Mouse (Mus musculus): Measurements from ENCODE around the gene Kdm6b.

Kdm6b gene

DNA sequence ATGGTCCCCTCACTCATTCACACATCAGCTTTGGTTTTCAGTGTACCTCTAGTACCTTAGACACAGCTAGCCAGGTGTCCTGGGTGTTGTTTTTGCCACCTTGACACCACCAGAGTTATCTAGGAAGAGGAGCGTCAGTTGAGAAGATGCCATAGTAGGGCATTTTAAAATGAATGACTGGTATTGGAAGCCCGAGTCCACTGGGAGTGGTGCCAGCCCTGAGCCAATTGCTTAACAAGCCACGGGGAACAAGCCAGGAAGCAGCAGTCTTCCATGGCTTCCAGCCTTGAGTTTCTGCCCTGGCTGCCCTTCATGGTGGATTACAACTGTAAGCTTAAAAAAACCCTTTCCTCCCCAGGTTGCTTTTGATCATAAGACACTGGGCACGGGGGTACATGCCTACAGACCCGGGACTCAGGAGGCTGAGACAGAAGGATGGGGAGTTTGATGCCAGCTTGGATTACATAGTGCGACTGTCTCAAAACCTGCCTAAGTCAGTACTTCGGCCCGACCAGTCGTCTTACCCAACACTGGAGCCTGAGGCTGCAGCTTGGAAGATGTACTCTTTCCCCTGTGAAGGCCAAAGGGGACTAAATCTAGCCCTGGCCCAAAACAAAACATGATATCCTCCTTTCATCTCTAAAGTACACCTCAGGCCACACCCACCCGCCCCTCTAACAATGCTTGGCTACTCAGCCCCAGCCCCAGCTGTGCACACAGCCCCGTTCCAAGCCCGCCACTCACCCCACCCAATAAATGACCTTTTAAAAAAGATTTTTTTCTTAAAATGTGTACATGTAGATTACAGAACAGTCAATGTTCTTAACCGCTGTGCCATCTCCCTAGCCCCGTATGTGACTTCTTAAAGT lies 23.7 kb downstream of the Kdm6b start:
- DNase-seq (ENCODE audit: low spot score in 2 of 2), result no peak

DNA sequence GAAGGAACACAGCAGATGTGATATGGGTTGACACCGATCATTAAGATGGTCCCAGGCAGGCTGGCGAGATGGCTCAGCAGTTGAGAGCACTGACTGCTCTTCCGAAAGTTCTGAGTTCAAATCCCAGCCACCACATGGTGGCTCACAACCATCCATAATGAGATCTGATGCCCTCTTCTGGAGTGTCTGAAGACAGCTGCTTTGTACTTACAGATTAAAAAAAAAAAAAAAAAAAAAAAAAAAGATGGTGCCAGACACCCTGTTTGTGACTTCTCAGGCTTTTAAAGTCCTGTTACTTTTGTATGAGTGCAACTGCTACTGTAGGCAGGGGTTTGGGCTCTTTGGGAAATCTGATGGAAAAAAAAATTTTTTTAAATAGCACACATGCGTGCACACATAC lies 24.8 kb downstream of the Kdm6b start:
- DNase-seq (ENCODE audit: low spot score in 2 of 2), result no peak

DNA sequence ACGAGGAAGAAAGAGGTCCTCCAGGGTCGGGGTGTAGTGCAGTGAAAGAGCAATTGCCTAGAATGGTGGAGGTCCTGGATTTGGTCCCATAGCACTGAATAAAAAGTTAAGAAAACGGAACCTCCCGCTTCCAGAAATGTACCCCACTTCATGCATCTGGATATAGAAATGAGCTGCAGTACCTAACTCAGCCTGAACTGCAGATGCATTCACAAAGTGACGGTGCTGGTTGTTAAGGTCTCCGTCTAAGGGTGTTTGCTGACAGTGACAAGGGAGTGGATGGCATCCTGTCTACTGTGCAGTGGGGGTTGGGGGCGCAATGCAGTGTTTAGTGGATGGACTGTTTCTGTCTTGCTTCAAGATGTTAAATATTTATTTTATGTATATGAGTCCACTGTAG lies 26.7 kb downstream of the Kdm6b start:
- DNase-seq (ENCODE audit: low spot score in 2 of 2), result no peak

DNA sequence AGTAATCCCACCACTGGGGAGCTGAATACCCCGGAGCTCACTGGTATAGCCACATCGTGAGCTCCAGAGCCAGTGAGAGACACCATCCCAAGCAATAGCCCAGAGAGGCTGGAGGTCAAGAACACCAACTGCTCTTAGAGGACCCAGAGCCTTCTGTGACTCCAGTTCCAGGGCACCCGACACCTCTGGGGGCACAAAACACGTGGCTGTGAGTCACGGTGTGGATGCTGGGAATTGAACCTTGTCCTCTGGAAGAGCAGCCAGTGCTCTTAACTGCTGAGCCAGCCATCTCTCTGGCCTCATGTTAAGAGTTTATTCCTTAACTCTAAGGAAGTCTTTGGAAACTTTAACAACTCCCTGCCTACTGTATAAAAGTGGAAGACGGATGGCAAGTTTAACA lies 28.5 kb downstream of the Kdm6b start:
- DNase-seq (ENCODE audit: low spot score in 2 of 2), result no peak

DNA sequence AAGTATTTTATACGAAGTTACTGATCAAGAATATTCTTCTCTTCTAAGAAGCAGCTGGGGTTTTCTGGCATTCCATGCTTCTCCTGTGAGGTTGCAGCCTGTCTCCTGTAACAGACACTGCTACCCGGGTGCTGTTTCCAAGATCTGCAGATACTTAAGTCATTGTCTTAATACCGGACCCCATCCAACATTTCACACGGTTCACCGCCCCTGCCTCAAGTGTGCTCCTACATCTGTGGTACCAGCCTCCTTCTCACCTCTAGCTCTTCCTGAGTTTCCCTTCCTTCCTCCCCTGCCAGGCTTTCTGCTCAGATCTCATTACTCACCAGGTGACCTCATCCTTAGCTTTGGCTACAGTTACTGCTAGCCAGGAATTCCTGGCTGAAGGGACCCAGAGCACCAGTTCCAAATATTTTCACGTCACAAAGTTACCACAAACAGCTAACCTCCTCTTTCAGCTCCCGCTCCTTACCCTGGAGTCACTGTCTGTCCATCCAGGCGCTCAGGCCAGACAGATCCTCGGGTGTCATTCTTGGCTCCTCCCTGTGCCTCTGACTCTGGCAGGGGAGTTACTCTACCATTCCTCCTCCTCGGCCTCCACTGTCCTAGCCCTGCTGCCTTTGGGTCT lies 30.9 kb downstream of the Kdm6b start:
- DNase-seq (ENCODE audit: low spot score in 2 of 2), result no peak

DNA sequence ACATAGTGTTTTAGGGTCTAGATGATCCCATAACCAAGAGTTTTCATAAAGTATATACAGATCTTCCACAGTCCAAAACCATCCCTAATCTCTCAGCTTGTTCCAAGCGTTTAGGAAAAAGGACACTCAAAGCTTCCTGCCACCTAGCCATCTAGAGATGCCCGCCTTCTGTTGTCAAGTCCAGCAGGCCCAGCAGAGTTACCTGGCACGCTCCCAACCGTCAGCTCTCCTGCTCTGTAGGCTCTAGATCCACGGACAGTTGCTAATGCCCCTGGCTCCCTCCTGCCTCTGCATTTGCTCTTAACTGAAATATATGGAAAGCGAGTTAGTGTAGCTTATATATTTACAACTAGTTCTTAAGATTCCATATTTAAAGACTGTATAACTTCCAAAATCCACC lies 32.1 kb downstream of the Kdm6b start:
- no peak for DNase-seq (ENCODE audit: low spot score in 2 of 2)

DNA sequence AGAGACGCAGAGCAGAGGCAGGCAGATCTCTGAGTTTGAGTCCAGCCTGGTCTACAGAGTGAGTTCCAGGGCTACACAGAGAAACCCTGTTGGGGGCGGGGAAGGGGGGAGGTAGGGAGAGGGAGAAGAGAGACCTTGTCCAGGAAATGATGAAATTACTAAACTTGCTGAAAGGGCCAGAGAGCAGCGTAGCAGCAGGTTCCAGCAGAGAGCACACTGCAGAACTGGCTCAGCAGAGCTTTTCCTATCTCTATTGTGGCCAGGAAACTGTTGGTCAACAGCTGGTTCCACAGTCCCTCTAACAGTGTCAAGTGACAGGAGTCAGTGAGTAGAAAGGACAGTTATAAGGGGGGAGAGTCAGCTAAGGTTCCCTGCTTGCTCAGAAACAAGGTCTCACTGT lies 33.9 kb downstream of the Kdm6b start:
- DNase-seq (ENCODE audit: low spot score in 2 of 2), result no peak

DNA sequence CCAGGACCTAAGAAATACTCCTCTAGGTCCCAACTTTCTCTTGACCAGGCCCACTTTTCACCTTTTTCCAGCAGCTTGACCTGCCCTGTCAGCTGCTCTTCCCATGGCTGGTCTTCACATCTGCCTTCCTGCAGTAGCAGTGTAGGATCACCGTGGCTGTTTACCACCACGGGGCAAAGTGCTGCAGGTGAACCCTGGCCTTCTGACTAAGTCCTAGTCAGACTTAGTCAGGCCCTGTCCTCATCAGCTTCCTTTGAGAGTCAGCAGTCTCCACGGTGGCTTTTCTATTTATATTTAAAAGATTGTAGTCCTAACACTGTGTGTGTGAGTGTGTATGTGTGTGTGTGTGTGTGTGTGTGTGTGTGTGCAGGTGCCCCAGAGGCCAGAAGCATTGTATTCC lies 35.7 kb downstream of the Kdm6b start:
- DNase-seq (ENCODE audit: low spot score in 2 of 2), result no peak

DNA sequence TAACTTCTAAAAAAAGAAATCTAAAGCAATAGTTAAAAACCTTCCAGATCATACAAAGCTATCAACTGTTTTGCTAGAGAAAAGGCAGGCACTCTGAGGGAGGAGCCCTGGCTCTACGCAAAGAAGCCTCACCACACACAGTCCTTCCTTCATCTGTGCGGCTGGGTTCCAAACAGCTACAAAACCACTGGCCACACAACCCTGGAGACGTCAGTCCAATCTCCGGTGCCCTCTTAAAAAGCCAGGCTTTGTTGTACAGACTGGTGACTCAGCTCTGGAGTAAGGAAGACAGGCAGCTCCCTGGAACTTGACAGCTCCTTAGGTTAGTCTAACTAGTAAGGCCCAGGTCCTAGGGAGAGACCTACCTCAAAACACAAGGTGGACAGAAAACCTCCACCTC lies 37.8 kb downstream of the Kdm6b start:
- no peak for DNase-seq (ENCODE audit: low spot score in 2 of 2)

DNA sequence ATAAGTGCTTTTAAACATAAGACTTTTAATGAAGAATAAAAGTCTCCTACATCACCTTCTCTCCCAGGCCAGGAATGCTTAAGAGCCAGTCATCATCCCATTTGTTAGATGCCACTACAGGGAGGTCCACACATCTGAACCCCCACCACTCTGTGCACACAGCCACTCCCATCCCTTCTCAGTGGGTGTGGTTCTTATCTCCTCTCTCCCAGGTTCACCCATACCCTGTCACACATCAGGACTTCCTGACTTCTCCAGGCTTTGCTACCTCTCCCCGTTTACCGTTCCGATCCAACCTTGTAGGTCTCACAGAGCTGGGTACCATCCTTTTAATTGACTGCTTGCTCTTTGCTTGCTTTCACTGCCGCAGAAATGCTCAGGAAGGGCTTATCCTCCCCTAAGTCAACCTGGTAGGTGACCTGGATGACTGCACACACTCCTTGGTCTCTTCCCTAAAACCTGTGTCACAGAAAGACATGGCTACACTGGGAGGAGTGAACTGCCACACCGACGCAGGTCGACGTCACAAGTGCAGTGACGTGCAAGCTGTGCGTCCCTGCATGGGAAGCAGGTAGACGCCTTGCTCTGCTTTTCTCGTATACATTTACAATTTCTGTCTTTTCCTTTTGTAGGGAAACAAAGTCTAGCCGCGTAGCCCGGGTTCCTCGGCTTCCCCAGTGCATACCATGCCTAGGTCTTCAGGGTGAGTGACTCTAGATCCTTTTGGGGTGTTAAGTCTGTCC lies 40.1 kb downstream of the Kdm6b start:
- DNase-seq (ENCODE audit: low spot score in 2 of 2), result no peak

DNA sequence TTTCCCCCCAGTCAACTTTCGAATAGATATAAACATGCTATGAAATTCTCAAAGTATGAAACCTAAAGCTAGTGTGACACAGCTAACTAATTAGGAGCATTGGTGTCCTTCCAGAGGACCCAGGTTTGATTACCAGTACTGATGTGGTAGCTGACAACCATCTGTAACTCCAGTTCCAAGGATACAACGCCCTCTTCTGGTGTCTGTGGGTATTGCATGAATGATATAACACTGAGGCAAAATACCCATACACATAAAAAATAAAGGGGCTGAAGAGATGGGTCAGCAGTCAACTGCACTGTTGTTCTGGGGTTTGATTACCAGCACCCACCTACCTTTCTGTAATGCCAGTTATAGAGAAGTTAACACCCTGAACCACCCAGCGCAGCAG lies 40.7 kb downstream of the Kdm6b start:
- no peak for DNase-seq (ENCODE audit: low spot score in 2 of 2)

DNA sequence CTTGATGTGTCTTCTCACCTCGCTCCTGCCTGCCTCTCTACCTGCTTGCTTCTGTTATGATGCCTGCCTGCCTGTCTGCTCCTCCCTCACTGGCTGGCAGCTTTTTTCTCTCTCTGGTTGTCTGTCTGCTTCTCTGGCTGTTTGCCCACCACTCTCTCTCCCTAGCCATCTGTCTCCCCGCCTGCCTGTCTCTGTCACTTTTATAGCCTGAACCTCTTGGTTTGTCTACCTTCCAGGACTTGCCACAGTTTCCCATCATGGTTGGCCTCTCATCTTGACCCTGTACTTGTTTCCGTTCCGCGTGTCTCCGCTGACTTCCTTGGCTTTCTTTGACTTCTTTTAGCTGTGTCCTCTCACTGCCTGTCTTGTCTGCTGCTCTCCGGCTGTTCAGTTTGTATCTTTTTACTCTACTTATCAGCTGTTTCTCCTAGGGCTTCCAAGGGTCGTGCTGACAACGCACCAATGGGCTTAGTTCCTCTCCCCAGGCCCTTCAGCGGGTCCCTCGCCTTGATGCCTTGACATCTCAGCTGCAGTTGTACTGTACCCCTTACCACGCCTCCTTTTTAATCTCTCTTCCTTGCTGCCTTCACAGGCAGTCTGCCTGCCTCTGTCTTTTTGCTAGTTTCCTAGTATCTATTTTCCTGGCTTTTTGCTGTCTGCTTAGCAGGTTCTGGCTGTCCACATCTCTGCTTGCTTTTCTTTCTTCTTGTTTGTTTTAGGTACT lies 41.3 kb downstream of the Kdm6b start:
- DNase-seq (ENCODE audit: low spot score in 2 of 2), result peak in 1 of 2 experiments; percentile 68

DNA sequence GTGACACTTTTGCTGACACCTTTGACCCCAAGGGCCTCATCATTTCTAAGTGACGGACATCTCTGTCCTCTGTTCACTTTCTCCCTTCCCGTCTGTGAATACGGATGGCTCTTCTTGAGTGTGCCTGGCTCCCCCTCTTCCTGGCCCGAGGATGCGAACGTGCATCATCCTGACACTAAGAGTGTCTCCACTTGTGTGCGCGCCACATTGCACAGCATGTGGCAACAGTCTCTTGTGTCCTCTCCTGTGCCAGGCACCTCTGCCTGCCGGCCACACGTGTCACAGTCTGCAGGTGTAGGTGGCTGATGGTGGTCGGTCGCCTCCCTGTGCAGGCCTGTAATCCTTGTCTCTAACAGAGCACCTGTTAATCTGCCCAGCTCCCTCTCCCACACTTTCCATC lies 41.9 kb downstream of the Kdm6b start:
- DNase-seq (ENCODE audit: low spot score in 2 of 2), result no peak

DNA sequence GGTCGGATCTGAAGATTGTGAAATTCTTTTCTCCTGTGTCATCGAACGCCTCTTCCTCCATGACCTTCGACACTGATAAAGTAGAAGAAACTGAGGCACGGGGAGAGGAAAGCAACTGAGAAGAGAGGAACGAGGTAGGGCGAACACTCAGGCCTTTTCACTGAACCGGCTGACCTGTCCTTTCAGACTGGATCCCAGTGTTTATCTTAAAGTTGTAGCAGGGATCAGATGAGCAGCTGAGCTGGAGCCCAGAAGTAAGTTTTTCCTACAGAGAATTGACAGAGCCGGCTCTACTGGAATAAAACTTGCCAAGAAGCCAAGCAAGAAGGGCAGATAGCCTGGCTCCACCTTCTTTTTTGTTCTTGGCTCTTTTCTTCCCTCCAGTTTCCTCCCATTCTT lies 42.7 kb downstream of the Kdm6b start:
- no peak for DNase-seq (ENCODE audit: low spot score in 2 of 2)

DNA sequence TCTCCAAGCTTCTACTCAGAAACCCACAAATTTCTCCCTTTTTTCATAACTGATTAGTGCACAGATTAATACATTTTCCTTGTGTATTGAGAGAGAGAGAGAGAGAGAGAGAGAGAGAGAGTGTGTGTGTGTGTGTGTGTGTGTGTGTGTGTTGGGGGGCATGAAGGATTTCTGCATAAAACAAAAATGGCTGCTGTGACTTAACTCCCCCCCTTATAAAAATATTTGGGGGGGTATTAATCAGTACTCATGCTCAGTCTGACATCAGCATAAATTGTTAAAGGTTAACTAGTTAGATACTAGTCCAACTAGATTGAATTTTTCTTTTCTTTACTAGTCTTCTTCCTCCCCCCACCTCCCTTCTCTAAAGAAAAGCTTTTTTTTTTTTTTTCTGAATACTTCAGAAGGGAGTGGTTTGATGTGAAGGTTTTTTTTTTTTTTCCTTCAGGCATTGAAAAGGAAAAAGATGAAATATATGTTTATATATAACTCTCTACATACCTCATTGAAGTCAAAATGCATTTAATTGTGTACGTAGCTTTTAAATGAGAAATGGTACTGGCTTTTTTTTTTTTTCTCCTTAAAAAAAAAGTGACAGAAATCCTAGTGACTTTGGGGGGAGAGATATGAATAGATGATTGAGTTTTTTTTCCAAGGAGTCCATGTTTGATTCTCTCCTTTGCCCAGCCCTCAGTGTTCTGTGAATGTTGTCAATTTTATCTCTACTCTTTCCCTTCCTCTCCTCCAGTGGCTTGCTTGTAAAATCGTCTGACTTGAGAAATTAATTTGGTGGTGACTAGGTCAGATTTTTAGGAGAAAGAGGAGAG lies 43.3 kb downstream of the Kdm6b start:
- DNase-seq (ENCODE audit: low spot score in 2 of 2), result no peak

DNA sequence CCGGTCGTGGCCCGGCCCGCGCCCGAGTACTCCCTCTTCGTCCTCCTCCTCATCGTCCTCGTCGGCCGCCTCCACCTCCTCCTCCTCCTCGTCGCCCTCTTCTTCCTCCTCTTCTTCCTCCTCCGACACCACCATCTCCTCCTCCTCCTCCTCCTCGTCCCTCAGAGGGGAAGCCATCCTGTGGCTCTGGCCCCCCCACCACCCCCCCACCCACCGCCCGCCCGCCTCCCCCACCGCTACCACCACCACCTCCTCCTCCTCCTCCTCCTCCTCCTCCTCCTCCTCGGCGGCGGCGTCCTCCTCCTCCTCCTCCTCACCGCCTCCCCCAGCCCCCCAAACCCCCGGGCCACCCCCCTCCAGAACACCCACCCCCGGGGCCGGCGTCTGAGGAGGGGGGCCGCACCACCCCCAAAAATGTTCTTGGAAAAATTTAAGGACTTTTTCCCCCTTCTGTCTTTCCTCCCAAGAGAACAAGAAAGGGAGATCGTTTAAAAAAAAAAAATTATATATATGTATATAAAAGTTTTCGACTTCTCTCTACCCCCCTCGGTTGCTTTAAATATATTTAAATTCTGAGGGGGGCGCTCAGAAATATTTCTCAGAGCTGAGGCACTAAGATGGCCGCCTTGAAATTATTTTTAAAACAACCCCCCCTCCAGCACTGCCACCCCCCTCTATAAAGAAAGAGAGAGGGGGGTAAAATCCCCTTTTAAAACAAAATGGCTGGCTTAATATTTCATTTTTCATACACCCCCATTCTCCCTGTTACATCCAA lies 44.1 kb downstream of the Kdm6b start, which contains the start of gene Chd3:
Gene Chd3 (minus strand): TSS at position 192 of the 775 bp plus-strand sequence.
- no peak for DNase-seq (ENCODE audit: low spot score in 2 of 2)

DNA sequence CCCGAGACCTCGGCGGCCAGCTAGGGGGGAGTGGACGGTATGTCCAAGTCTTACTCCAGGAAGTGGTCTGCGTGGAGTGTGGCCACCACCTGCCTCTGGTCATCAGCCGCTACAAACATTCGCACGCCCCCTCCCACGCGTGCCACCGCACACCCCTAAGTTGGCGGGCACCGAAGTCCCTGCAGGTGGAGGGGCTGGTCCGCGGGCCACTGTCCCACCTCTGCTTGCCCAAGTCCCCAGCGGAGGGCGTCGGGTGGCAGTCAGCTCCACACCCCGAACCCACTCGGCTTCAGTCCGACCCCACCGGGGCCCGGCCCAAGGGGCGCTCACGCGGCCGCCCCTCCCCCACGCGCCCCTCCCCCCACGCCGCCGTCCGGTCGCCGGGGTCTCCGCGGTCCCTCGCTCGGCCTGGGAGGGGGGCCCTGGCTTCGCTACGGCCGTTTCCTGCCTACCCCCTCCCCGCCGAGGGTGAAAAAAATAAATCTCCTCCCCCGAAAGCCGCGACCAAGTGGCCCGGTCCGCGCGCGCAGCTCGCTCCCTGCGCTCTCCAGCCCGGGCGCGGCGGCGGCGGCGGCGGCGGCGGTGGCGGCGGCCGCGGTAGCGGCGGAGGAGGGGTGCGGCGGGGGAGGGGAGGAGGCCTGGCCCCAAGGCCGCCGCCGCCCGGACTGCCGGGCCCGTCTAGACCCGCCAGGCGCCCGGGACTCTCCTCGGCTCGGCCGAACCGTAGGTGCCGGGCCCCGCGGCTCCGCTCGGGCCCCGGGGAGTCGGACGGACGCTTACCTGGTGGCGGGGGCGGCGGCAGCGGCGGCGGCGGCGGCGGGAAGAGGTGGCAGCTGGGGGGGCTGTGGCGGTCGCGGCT lies 44.9 kb downstream of the Kdm6b start:
- DNase-seq (ENCODE audit: low spot score in 2 of 2), result no peak

DNA sequence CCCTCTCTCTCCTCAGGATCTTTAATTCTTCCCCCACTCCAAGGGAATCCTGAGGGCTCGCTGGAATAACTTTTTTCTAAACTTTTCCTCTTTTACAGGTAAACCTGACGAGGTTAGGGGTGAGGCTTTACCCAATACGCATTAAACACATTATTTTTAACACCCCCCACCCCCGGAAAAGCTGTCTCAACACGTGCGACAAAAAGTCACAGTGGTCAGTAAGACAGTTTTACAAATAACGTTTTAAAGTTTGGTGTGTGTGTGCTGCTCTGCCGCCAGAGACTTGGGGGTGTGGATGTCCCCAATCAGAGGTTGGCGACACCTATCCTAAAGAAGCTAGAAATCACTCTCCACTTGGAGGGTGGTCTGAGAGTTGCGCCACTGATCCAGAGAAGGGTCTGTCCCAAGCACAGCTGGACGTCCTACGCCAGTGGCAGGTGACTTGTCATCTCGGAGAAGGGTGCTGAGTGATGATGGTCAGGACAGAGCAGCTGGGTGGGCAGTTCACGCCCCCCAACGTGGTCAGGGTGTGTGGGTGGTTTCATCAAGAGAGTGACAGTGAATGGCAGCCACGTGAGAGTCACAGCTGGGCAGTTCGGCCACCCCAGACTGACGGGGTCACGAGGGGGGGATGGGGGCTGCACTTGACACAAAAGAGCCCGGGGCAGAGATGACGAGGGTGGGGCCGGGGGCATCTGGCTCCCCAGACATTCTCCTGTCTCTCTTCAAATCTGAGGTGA lies 45.7 kb downstream of the Kdm6b start:
- DNase-seq (ENCODE audit: low spot score in 2 of 2), result peak in 1 of 2 experiments; percentile 31
